Mouse (Mus musculus): ENCODE data around the gene Olfr1310.
"Not testable (repeated sequence)": the region's sequence is repeated elsewhere in the genome, so short reads cannot be mapped to it uniquely, and the experiment has no call there.

Gene Olfr1310

GRCm38 (mm10) chr2:112012608-112013007, at the start of gene Olfr1310:
Gene Olfr1310, minus strand, starts transcription at chr2:112012708.
- DNase-seq (ENCODE audit: low spot score in 2 of 2), result no peak

- no peak for DNase-seq (ENCODE audit: low spot score in 2 of 2)
These were observed 37.6 kb upstream of the Olfr1310 start, which contains the start of gene Olfr1312 for GRCm38 (mm10) chr2:112050138-112050537. Gene Olfr1312, minus strand, starts transcription at chr2:112050238.

GRCm38 (mm10) chr2:112026971-112027370, 14.5 kb upstream of the Olfr1310 start:
- DNase-seq (ENCODE audit: low spot score in 2 of 2), result not testable (repeated sequence)

GRCm38 (mm10) chr2:112024312-112024711, 11.8 kb upstream of the Olfr1310 start, which contains the start of gene Olfr1311:
Gene Olfr1311, minus strand, starts transcription at chr2:112024412.
- no peak for DNase-seq (ENCODE audit: low spot score in 2 of 2)

GRCm38 (mm10) chr2:112014900-112015299, 2.4 kb upstream of the Olfr1310 start:
- no peak for DNase-seq (ENCODE audit: low spot score in 2 of 2)

GRCm38 (mm10) chr2:111990181-111990580, 22.3 kb downstream of the Olfr1310 start, which contains the start of gene Olfr1309:
Gene Olfr1309, minus strand, starts transcription at chr2:111990281.
- no peak for DNase-seq (ENCODE audit: low spot score in 2 of 2)

GRCm38 (mm10) chr2:111964844-111965243, 47.7 kb downstream of the Olfr1310 start, which contains the start of gene Olfr1308:
Gene Olfr1308, minus strand, starts transcription at chr2:111964944.
- no peak for DNase-seq (ENCODE audit: low spot score in 2 of 2)
